Mouse (Mus musculus) liver, embryonic 14.5 days (tissue): ENCODE measurements around the gene Klhl36. TPM values are rescaled to one million over a fixed set of nuclear protein-coding genes. Genes with fewer than 3 reads are reported as not detected.

Source experiments
- ATAC-seq: fragments of 200-750 bp; cut with Nextera tagmentation; 2 replicates; pipeline ENCODE4 v1.8.0; 2017; ENCODE audit warnings: moderate number of reproducible peaks, mild to moderate bottlenecking, moderate library complexity; ENCODE audit not compliant: insufficient read depth
- DNase-seq, 3 experiments: peaks; one replicate each; pipeline ENCODE4 v3.0.0-alpha.2; 2012 to 2013; ENCODE audit warnings: low read depth in 3 of 3, low spot score in 3 of 3
- H3K27ac ChIP-seq: fragments of 300-500 bp; sonication (generic); 2 replicates; pipeline ENCODE4 v1.5.1; 2014; ENCODE audit warnings: moderate library complexity, mild to moderate bottlenecking, control low read depth, inconsistent platforms
- H3K27me3 ChIP-seq: fragments of 300-500 bp; sonication (generic); 2 replicates; pipeline ENCODE4 v1.6.1; 2014; ENCODE audit warnings: mild to moderate bottlenecking, low read length, moderate library complexity; ENCODE audit not compliant: control insufficient read depth, insufficient read depth
- H3K36me3 ChIP-seq: fragments of 300-500 bp; sonication (generic); replicated peaks from 2 replicates; pipeline ENCODE4 v1.6.1; 2014; ENCODE audit warnings: low read depth; ENCODE audit not compliant: control insufficient read depth, insufficient read depth
- H3K4me1 ChIP-seq, 2 experiments: fragments of 200-500 bp in 1 of 2; fragments of 300-500 bp in 1 of 2; sonication (generic) in 1 of 2; replicated peaks; 2 replicates each; pipeline ENCODE4 v1.6.1; 2012 to 2014; ENCODE audit warnings: antibody characterized with exemption in 1 of 2, inconsistent platforms in 1 of 2, low read length in 1 of 2; ENCODE audit not compliant: control insufficient read depth in 2 of 2, insufficient read depth in 2 of 2
- H3K4me2 ChIP-seq: fragments of 300-500 bp; sonication (generic); 2 replicates; pipeline ENCODE4 v1.6.1; 2014; ENCODE audit warnings: low read depth, mild to moderate bottlenecking, control low read depth, moderate library complexity
- H3K4me3 ChIP-seq, 2 experiments: fragments of 200-500 bp in 1 of 2; fragments of 300-500 bp in 1 of 2; sonication (generic) in 1 of 2; 2 replicates each; pipeline ENCODE4 v1.5.1; 2012 to 2014; ENCODE audit warnings: low read depth in 2 of 2, low read length in 2 of 2, mild to moderate bottlenecking in 2 of 2, control low read depth in 1 of 2, inconsistent platforms in 1 of 2, moderate library complexity in 1 of 2; ENCODE audit not compliant: insufficient read depth in 1 of 2
- H3K9ac ChIP-seq: fragments of 300-500 bp; sonication (generic); replicated peaks from 2 replicates; pipeline ENCODE4 v1.6.1; 2014; ENCODE audit warnings: mild to moderate bottlenecking, control low read depth, moderate library complexity
- H3K9me3 ChIP-seq: fragments of 300-500 bp; sonication (generic); 2 replicates; pipeline ENCODE4 v1.6.1; 2016; ENCODE audit warnings: low read length, mixed read lengths; ENCODE audit not compliant: control insufficient read depth
- CTCF ChIP-seq: IDR thresholded peaks from 2 replicates; pipeline ENCODE4 v1.5.1; 2016; ENCODE audit warnings: antibody characterized with exemption, low read depth, control low read depth
- EP300 ChIP-seq: IDR thresholded peaks from 2 replicates; pipeline ENCODE4 v1.6.1; 2016; ENCODE audit warnings: antibody characterized with exemption, low read depth
- WGBS: fragments of 180-500 bp; shearing (Covaris S2); extraction: QIAGEN DNeasy Blood & Tissue Kit; methylation state at CpG from one replicate; pipeline ENCODE4 v1.1.7; 2014; ENCODE audit not compliant: insufficient replicate concordance; 5-methylcytosine and 5-hydroxymethylcytosine counted together
- polyA plus RNA-seq, 2 experiments: library from polyadenylated mRNA; depleted of rRNA in 1 of 2; stranded (reverse) in 1 of 2; unstranded in 1 of 2; fragments of >200 nt; fragmentation: Nextera tagmentation in 1 of 2; extraction: Ambion mirVana in 1 of 2; gene quantifications; 2 replicates each; pipeline versions ENCODE4 v1.2.1 to v1.2.3; 2012 to 2014

Gene Klhl36
- polyA plus RNA-seq, 2 experiments, result 2.5 to 2.7 TPM

DNA sequence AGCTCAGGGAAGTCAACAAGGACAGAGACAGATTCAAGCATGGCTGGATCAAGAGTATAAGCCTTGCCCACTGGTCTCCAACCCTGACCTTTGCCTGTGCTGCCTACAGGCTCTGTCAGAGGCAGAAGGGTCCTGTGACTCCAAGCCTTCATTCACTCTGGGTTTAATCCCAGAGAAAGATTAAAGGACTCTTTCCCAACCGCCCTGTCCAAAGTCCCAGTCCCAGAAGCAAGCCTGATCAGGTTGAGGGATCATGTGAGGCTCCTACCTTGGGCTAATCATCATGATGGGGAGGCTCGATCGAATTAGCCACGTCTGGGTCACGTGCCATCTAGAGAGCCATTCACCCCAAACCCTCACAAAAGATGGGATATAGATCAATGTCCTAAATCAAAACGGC lies 27.4 kb upstream of the Klhl36 start:
- TF ChIP-seq EP300, result no peak
- no peak for TF ChIP-seq CTCF
- Histone ChIP-seq H3K9ac (no peak overlapping the region), H3K4me3 (no peak overlapping the region), H3K9me3 (no peaks in the 10 kb centered on the region), H3K27ac (no peak overlapping the region), H3K36me3 (no peaks in the 10 kb centered on the region), H3K4me2 (no peak overlapping the region), H3K4me1 (peaks cover 4 to 40% of the 10 kb centered on the region in 2 experiments), H3K27me3 (peaks cover 5% of the 10 kb centered on the region; the same call in 1 of the 2 replicates)
- ATAC-seq, result no peak
- WGBS, result 62% methylated on average over 6 of the region's 6 CpGs
- no peak for DNase-seq

DNA sequence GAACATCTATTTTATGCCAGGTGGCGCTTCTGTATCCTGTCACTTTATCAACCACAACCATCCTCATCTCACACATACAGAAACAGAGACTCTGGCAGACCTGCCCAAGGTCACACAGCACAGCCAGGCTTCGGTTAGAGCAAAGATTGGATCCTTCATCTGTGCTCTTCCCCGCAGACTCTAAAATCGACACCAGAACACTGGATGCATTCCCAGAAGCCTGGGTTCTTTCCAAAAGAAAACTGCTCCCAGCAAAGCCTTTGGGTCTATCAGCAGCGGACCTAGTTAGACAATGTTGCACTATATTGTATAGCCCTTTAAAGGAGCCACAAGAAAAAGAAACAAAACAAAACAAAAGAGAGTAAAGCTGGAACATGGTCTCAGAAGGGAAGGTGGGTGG lies 26.8 kb upstream of the Klhl36 start:
- no peak for TF ChIP-seq EP300
- no peak for TF ChIP-seq CTCF
- Histone ChIP-seq H3K27ac (no peak overlapping the region), H3K9me3 (no peaks in the 10 kb centered on the region), H3K4me1 (peaks cover 6 to 37% of the 10 kb centered on the region in 2 experiments), H3K4me2 (no peak overlapping the region), H3K9ac (no peak overlapping the region), H3K4me3 (no peak overlapping the region), H3K36me3 (no peaks in the 10 kb centered on the region), H3K27me3 (peaks cover 7% of the 10 kb centered on the region; the same call in 1 of the 2 replicates)
- DNase-seq (no peak), ATAC-seq (no peak)
- 57% methylated on average over 5 of the region's 5 CpGs for WGBS

DNA sequence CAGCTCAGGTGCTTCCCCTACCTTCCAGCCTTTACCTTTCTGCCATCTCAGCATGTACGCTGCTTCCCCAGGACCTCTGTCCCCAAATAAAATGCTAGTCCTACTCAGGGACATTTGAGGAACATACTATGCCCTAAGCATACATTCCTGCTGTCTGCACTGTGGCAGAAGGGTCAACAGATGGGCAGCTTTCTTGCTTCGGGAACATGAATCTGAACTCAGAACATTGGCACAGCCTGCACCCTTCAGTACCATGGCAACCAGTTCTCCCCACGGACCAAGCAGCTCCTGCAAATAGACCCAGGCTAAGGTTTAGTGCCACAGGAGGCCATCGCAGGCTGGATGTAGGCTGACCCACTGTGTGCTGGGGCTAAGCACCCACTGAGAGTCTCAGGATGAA lies 25.2 kb upstream of the Klhl36 start:
- DNase-seq (no peak), ATAC-seq (no peak)
- Histone ChIP-seq H3K36me3 (no peaks in the 10 kb centered on the region), H3K9ac (no peak overlapping the region), H3K4me1 (peaks cover 2 to 36% of the 10 kb centered on the region in 2 experiments), H3K27me3 (peaks cover 7% of the 10 kb centered on the region; the same call in 1 of the 2 replicates), H3K9me3 (no peaks in the 10 kb centered on the region), H3K27ac (no peak overlapping the region), H3K4me2 (no peak overlapping the region), H3K4me3 (no peak overlapping the region)
- no peak for TF ChIP-seq CTCF
- TF ChIP-seq EP300, result no peak
- 65% methylated on average over 4 of the region's 4 CpGs for WGBS

DNA sequence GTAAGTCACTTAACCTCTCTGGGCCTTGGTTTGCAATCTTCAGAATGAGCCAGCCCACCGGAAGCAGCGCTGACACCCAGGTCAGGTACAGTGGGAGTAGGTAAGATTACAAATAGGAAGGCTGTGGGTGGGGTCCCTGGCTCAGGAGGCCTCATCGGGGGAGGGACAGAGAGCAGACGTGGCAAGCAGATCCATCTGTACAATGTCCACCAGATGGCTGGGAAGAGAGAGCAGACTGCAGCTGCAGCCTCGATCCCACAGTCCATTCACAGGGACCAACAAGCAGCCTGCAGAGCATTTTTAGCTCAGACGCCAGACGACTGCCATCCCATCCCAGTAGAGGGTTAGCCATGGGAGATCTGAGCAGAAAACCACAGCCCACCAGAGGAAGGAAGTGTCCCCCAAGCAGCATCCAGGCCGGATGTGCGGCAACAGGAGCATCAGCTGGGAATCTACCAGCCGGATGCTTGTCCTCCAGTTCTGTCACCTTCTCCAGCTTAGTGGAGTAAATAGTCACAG lies 24.5 kb upstream of the Klhl36 start:
- Histone ChIP-seq H3K4me2 (peak overlapping the region; percentile 86), H3K9me3 (no peaks in the 10 kb centered on the region), H3K9ac (no peak overlapping the region), H3K27me3 (peaks cover 7% of the 10 kb centered on the region; the same call in 1 of the 2 replicates), H3K4me1 (peaks cover 2 to 29% of the 10 kb centered on the region in 2 experiments), H3K27ac (no peak overlapping the region), H3K36me3 (no peaks in the 10 kb centered on the region), H3K4me3 (peak overlapping the region; percentile 11 to 25; a peak in 2 of 4 replicates)
- ATAC-seq, result no peak
- WGBS, result 13% methylated on average over 10 of the region's 10 CpGs
- TF ChIP-seq EP300 (no peak), CTCF (no peak)
- DNase-seq, result no peak

DNA sequence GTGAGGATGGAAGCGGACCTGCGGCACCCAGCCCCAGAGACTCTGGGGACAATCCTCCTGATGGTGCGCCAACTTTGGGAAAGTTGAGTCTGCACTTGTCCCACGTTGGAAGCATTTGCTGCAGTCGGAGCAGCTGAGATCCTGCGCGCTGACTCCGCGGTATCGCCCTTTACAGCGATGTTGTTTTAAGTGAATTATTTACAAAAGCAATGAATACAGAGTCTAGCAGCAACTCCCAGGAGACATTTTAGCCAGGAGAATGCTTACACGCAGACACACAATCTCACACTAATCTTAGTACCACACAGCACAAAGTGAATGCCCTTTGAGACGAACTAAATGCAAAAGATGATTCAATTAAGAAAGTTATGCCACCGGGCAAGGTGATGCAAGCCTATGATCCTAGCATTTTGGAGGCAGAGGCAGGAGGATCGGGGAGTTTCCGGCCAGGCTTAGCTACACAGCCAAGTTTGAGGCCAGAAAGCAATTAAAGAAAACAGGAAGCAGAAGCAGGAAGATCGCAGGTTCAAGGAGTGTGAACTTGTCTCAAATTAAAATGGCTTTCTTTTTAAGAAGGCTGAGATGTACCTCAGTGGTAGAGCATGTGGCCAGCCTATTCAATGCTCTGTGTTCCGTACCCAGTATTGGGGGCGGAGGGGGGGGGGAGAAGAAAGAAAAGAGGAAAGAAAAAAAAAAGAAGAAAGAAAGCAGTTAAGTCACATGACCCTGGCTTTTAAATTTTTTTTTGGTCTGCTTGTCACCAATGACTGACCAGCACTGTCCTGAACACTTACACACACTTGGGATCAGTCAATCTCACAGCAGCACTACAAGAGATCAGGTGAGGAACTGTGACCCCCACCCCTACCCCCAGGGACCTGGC lies 23.7 kb upstream of the Klhl36 start:
- no peaks in the 10 kb centered on the region for H3K36me3 ChIP-seq
- H3K4me1 ChIP-seq, result peaks cover 2 to 25% of the 10 kb centered on the region in 2 experiments
- no peak overlapping the region for H3K9ac ChIP-seq
- peak overlapping the region; percentile 64 to 76; a peak in 3 of 4 replicates for H3K4me3 ChIP-seq
- no peaks in the 10 kb centered on the region for H3K9me3 ChIP-seq
- 21% methylated on average over 19 of the region's 19 CpGs for WGBS
- ATAC-seq, result no peak
- no peak overlapping the region for H3K27ac ChIP-seq
- DNase-seq, result no peak
- peak overlapping the region; percentile 86 for H3K4me2 ChIP-seq
- TF ChIP-seq EP300, result no peak
- TF ChIP-seq CTCF, result no peak
- H3K27me3 ChIP-seq, result peaks cover 7% of the 10 kb centered on the region; the same call in 1 of the 2 replicates
